Mouse (Mus musculus): Measurements from ENCODE around the gene Hba-a1. TPM values are rescaled to one million over a fixed set of nuclear protein-coding genes. Genes with fewer than 3 reads are reported as not detected.
"Not testable (repeated sequence)": the region's sequence is repeated elsewhere in the genome, so short reads cannot be mapped to it uniquely, and the experiment has no call there.

Hba-a1 gene
- polyA plus RNA-seq, 1 experiment from 2014 or later, result 2,517 TPM

- H3K4me3 ChIP-seq (replicated peaks; ENCODE audit: low read length); ATAC-seq (ENCODE audit: low FRiP score); DNase-seq (ENCODE audit: low spot score): not testable (repeated sequence)
Measured at GRCm38 (mm10) chr11:32285887-32286286, 2.6 kb downstream of the Hba-a1 start.

DNA sequence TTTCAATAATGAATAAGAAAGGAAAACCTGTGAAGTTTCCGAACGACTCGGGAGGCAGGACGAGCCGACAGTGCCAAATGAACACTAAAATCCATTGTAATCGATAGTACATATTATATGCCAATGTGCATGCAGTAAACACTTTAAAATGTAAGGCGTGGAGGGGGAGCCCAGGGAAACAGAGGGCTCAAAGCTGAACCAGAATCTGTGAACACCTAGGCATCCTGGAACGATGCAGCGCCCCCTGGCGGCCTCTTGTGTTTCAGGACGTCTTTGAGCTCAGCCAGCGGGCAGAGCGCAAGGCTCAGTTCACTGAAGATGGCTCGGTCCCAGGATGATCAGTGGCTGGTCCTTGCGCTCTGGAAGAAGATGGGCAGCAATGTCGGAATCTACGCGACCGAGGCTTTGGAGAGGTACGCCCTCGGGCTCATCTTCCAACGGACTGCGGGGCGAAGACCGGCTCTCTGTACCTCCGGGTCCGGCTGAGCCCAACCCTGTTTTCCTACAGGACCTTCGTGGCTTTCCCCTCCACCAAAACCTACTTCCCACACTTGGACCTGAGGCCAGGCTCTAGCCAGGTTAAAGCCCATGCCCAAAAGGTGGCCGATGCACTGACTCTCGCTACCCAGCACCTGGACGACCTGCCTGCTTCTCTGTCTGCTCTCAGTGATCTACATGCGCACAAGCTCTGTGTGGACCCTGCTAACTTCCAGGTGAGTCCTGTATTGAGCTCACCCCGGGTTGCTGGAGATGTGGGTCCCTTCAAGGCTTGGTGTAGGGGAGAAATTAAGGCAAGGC is 3.6 kb downstream of the Hba-a1 start, which contains the start of gene Hbq1b:
Gene Hbq1b, plus strand, starts transcription at position 271 of the 798 bp plus-strand sequence.
- H3K9me3 ChIP-seq (ENCODE audit: control insufficient read depth, low read length); H3K36me3 ChIP-seq (replicated peaks; ENCODE audit: control insufficient read depth, insufficient read depth); H3K27ac ChIP-seq; H3K27me3 ChIP-seq (ENCODE audit: control insufficient read depth, insufficient read depth, low read length); H3K4me1 ChIP-seq (replicated peaks; ENCODE audit: control insufficient read depth, insufficient read depth, low read length): not testable (repeated sequence)
- DNase-seq (ENCODE audit: low spot score), result peak; percentile 76
- WGBS, result 20% methylated on average over 30 of the region's 33 CpGs
- peak; percentile 80 for ATAC-seq (ENCODE audit: low FRiP score)
- H3K4me3 ChIP-seq (replicated peaks; ENCODE audit: low read length), result peak within 1 kb of the TSS; percentile 25
- H3K4me2 ChIP-seq (replicated peaks), result peak within 1 kb of the TSS; percentile 56
- H3K9ac ChIP-seq, result peak within 1 kb of the TSS; percentile 39; the same call in 1 of the 2 replicates

More at GRCm38 (mm10) chr11:32285887-32286286, 2.6 kb downstream of the Hba-a1 start:
- not testable (repeated sequence) for H3K36me3 ChIP-seq (replicated peaks; ENCODE audit: control insufficient read depth, insufficient read depth); H3K27ac ChIP-seq; H3K27me3 ChIP-seq (ENCODE audit: control insufficient read depth, insufficient read depth, low read length); H3K9me3 ChIP-seq (ENCODE audit: control insufficient read depth, low read length); H3K4me1 ChIP-seq (replicated peaks; ENCODE audit: control insufficient read depth, insufficient read depth, low read length); H3K4me2 ChIP-seq (replicated peaks); H3K9ac ChIP-seq

DNA sequence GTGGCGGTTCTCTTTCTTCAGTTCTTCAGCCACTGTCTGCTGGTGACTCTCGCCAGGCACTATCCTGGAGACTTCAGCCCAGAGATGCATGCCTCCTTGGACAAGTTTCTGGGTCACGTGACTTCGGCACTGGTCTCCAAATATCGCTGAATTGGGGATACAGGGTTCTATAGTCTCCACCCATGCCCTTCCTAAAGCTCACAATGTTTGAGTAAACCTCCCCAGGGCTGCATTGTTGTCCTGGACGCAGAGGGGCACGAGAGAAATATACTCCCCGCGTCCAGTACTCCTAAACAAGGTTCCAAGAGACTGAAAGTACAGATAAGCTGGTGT is 4.1 kb downstream of the Hba-a1 start:
- Histone ChIP-seq H3K4me2 (replicated peaks) (no peak overlapping the region; the same call in 1 of the 2 replicates), H3K27me3 (ENCODE audit: control insufficient read depth, insufficient read depth, low read length) (no peaks in the 10 kb centered on the region), H3K9me3 (ENCODE audit: control insufficient read depth, low read length) (no peaks in the 10 kb centered on the region), H3K27ac (no peak overlapping the region), H3K36me3 (replicated peaks; ENCODE audit: control insufficient read depth, insufficient read depth) (no peaks in the 10 kb centered on the region), H3K9ac (no peak overlapping the region), H3K4me1 (replicated peaks; ENCODE audit: control insufficient read depth, insufficient read depth, low read length) (no peaks in the 10 kb centered on the region), H3K4me3 (replicated peaks; ENCODE audit: low read length) (no peak overlapping the region)
- DNase-seq (ENCODE audit: low spot score) (no peak), ATAC-seq (ENCODE audit: low FRiP score) (no peak)
- WGBS, result 70% methylated on average over 9 of the region's 9 CpGs

DNA sequence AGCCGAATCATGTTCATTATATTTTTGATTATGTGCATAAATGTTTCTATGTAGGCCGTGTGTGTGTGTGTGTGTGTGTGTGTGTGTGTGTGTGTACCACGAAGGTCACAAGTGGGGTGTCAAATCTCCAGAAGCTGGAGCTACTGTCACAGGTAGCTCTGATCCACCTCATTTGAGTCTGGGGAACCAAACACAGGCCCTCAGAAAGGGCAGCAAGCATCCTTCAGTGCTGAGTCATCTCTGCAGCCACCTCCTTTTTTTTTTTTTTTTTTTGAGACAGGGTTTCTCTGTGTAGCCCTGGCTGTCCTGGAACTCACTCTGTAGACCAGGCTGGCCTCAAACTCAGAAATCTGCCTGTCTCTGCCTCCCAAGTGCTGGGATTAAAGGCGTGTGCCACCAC is 9.5 kb downstream of the Hba-a1 start:
- DNase-seq (ENCODE audit: low spot score); H3K36me3 ChIP-seq (replicated peaks; ENCODE audit: control insufficient read depth, insufficient read depth); H3K9ac ChIP-seq; H3K27me3 ChIP-seq (ENCODE audit: control insufficient read depth, insufficient read depth, low read length); ATAC-seq (ENCODE audit: low FRiP score); H3K27ac ChIP-seq; H3K4me2 ChIP-seq (replicated peaks); H3K9me3 ChIP-seq (ENCODE audit: control insufficient read depth, low read length); H3K4me3 ChIP-seq (replicated peaks; ENCODE audit: low read length); H3K4me1 ChIP-seq (replicated peaks; ENCODE audit: control insufficient read depth, insufficient read depth, low read length): not testable (repeated sequence)
- WGBS, result 87% methylated on average over 4 of the region's 4 CpGs

DNA sequence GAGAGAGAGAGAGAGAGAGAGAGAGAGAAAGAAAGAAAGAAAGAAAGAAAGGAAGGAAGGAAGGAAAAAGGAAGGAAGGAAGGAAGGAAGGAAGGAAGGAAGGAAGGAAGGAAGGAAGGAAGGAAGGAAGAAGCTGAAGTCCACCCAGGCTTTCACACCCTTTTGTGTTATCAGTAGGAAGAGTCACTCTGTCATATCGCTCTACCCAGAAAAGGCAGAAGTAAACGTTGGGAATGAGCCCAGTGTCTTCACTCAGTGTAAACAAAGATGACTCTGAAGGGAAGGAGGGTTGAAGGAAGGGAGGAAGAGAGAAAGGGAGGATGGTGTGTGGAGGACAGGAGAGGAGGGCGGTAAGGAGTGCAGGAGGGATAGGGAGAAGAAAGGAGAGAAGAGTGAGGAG is 10.2 kb downstream of the Hba-a1 start:
- not testable (repeated sequence) for H3K4me1 ChIP-seq (replicated peaks; ENCODE audit: control insufficient read depth, insufficient read depth, low read length)

DNA sequence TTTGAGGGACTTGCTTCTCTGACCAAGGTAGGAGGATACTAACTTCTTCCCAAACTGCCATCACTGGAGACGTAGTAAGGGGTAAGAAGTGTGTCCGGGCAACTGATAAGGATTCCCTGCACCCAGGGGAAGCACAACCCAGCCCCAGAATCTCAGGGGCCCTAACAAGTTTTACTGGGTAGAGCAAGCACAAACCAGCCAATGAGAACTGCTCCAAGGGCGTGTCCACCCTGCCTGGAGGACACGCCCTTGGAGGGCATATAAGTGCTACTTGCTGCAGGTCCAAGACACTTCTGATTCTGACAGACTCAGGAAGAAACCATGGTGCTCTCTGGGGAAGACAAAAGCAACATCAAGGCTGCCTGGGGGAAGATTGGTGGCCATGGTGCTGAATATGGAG is 12.9 kb downstream of the Hba-a1 start, which contains the start of gene Hba-a2:
Gene Hba-a2, plus strand, starts transcription at position 287 of the 400 bp plus-strand sequence.
- WGBS, result no CpG with 5 or more reads among the region's 4 CpGs
- not testable (repeated sequence) for H3K4me1 ChIP-seq (replicated peaks; ENCODE audit: control insufficient read depth, insufficient read depth, low read length); H3K9me3 ChIP-seq (ENCODE audit: control insufficient read depth, low read length); H3K27me3 ChIP-seq (ENCODE audit: control insufficient read depth, insufficient read depth, low read length); H3K4me3 ChIP-seq (replicated peaks; ENCODE audit: low read length); ATAC-seq (ENCODE audit: low FRiP score); H3K27ac ChIP-seq; H3K9ac ChIP-seq; H3K36me3 ChIP-seq (replicated peaks; ENCODE audit: control insufficient read depth, insufficient read depth); H3K4me2 ChIP-seq (replicated peaks); DNase-seq (ENCODE audit: low spot score)

More for the DNA sequence above, 10.2 kb downstream of the Hba-a1 start:
- H3K36me3 ChIP-seq (replicated peaks; ENCODE audit: control insufficient read depth, insufficient read depth); H3K27ac ChIP-seq; DNase-seq (ENCODE audit: low spot score); ATAC-seq (ENCODE audit: low FRiP score); H3K9ac ChIP-seq; H3K4me2 ChIP-seq (replicated peaks); H3K4me3 ChIP-seq (replicated peaks; ENCODE audit: low read length); H3K27me3 ChIP-seq (ENCODE audit: control insufficient read depth, insufficient read depth, low read length); H3K9me3 ChIP-seq (ENCODE audit: control insufficient read depth, low read length): not testable (repeated sequence)
- 62% methylated on average over 3 of the region's 3 CpGs for WGBS

GRCm38 (mm10) chr11:32297417-32297816 is 14.1 kb downstream of the Hba-a1 start:
- not testable (repeated sequence) for ATAC-seq (ENCODE audit: low FRiP score); H3K4me2 ChIP-seq (replicated peaks); H3K9ac ChIP-seq; DNase-seq (ENCODE audit: low spot score); H3K4me1 ChIP-seq (replicated peaks; ENCODE audit: control insufficient read depth, insufficient read depth, low read length); H3K4me3 ChIP-seq (replicated peaks; ENCODE audit: low read length); H3K27ac ChIP-seq; H3K36me3 ChIP-seq (replicated peaks; ENCODE audit: control insufficient read depth, insufficient read depth); H3K9me3 ChIP-seq (ENCODE audit: control insufficient read depth, low read length)
- WGBS, result 70% methylated on average over 2 of the region's 2 CpGs
- peaks cover 10% of the 10 kb centered on the region; the same call in 1 of the 2 replicates for H3K27me3 ChIP-seq (ENCODE audit: control insufficient read depth, insufficient read depth, low read length)

DNA sequence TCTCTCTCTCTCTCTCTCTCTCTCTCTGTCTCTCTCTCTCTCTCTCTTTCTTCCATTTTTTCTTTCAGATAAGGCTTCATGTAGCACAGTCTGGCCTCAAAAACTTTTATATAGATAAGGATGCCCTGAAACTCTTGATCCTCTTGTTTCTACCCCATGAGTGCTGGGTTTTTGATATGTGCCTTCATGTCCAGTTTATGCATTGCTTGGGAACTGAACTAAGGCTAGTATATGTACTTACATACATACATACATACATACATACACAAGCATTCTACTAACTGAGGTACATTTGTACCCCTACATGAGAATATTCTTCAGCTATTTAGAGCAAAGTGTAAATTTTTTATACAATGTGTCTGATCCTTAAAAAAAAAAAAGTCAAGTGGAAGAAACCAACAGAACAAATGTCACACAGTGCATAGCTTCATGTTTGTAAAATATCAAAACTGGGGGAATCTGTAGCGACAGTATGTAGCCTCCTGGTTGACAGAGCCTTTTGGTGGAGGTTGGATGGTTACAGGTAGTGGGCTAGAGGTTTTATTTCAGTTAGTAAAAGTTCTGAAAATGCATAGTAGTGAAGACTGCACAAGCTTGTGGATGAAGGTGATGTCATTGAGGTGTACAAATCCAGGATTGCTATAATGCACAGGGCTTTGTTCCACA is 14.7 kb downstream of the Hba-a1 start:
- Histone ChIP-seq H3K9me3 (ENCODE audit: control insufficient read depth, low read length) (no peaks in the 10 kb centered on the region), H3K4me1 (replicated peaks; ENCODE audit: control insufficient read depth, insufficient read depth, low read length) (no peaks in the 10 kb centered on the region), H3K27me3 (ENCODE audit: control insufficient read depth, insufficient read depth, low read length) (peaks cover 10% of the 10 kb centered on the region; the same call in 1 of the 2 replicates), H3K9ac (no peak overlapping the region), H3K36me3 (replicated peaks; ENCODE audit: control insufficient read depth, insufficient read depth) (no peaks in the 10 kb centered on the region), H3K4me2 (replicated peaks) (no peak overlapping the region), H3K27ac (no peak overlapping the region), H3K4me3 (replicated peaks; ENCODE audit: low read length) (no peak overlapping the region)
- 91% methylated on average over 1 of the region's 1 CpGs for WGBS
- DNase-seq (ENCODE audit: low spot score) (no peak), ATAC-seq (ENCODE audit: low FRiP score) (no peak)

- Histone ChIP-seq H3K4me3 (replicated peaks; ENCODE audit: low read length) (no peak overlapping the region), H3K27me3 (ENCODE audit: control insufficient read depth, insufficient read depth, low read length) (peaks cover 10% of the 10 kb centered on the region; the same call in 1 of the 2 replicates), H3K4me1 (replicated peaks; ENCODE audit: control insufficient read depth, insufficient read depth, low read length) (no peaks in the 10 kb centered on the region), H3K36me3 (replicated peaks; ENCODE audit: control insufficient read depth, insufficient read depth) (no peaks in the 10 kb centered on the region), H3K27ac (no peak overlapping the region), H3K4me2 (replicated peaks) (no peak overlapping the region), H3K9me3 (ENCODE audit: control insufficient read depth, low read length) (no peaks in the 10 kb centered on the region), H3K9ac (no peak overlapping the region)
- no peak for DNase-seq (ENCODE audit: low spot score)
- 99% methylated on average over 2 of the region's 2 CpGs for WGBS
- no peak for ATAC-seq (ENCODE audit: low FRiP score)
Measured at GRCm38 (mm10) chr11:32298532-32298918, 15.2 kb downstream of the Hba-a1 start.

All from hindbrain, embryonic 14.5 days (tissue).